Mouse (Mus musculus) heart, adult 8-10 months (tissue): ENCODE measurements at regions not wholly inside any gene's neighbourhood (a gene's known extent, or its start where the extent isn't known, plus 50 kb on each side); places are given as distances from the start of the nearest gene placed in this dataset.
A peak's percentile ranks its signal among the peaks of the same experiment; 100 is the strongest.
"Not testable (repeated sequence)": the region's sequence is repeated elsewhere in the genome, so short reads cannot be mapped to it uniquely, and the experiment has no call there.

Source experiments
- DNase-seq: peaks from one replicate; pipeline ENCODE4 v3.0.0; 2022; ENCODE audit warnings: low spot score

GRCm38 (mm10) chr12:117379103-117379850, 137.0 kb upstream of the Rapgef5 start:
- no peak for DNase-seq

GRCm38 (mm10) chr12:117380836-117381235, 135.4 kb upstream of the Rapgef5 start:
- DNase-seq, result no peak

DNA sequence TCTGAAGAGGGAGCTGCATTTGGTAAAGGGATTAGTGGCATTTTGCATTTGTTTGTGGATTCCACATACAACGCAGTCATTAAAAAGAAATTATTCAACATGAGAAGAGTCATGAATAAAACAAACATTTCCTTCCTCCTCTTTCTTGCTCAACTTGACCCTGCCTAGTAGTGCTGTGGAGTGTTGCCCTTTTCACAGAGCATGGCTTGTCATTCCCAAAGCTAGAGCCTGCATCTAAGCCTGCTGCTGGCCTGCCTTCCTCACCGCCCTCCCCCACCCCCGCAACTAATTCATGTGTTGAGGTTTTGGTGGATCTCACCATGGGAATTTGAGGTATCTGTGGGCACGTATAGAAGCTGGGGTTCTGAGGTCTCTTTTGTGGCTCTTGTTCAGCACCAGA, 133.6 kb upstream of the Rapgef5 start:
- DNase-seq, result not testable (repeated sequence)

DNA sequence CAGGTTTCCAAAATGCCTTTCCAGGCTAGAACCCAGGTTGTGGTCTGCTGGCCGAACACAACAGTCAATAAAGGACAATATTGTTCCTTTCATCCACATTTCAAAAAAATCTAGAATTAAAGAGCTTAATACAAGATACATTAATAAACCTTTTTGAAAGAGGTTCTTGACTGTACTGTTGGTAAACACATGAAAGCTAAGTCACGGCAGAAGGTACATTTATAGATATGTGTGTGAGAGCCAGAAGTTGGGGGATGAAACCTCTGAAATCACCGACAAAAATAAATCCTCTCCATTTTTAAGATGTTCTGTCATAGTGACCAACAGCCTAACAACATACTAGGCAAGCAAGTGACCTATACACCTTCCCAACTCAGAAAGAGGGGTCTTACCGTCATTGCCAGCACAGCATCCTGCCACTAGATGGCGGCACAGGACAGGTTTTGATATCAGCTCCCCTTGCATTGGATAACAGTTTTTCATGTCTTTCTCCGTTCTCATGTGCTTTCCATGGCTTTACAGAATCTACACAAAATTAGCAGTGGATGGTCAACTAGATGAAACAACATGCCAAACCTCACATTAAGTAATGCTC, 131.1 kb upstream of the Rapgef5 start:
- DNase-seq, result peak; percentile 77

DNA sequence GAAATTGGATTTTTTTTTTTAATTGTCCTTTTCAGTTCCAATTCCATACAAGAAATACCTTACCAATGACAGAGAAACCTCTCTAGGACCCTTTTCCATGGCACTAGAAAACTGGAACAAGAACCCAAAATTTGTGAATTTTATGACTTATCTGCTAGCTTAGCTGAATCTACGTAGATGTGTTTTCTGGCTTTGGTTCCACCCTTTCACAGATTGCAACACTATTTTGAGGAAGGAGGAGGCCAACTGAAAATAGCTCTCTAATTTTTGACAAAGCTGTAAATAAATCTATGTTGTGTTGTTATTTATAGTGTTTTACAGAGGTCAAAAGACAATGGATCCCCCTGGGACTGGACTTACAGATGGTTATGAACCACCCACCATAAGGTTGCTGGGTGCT, 130.6 kb upstream of the Rapgef5 start:
- no peak for DNase-seq

GRCm38 (mm10) chr12:117386957-117387356, 129.3 kb upstream of the Rapgef5 start:
- DNase-seq, result no peak

DNA sequence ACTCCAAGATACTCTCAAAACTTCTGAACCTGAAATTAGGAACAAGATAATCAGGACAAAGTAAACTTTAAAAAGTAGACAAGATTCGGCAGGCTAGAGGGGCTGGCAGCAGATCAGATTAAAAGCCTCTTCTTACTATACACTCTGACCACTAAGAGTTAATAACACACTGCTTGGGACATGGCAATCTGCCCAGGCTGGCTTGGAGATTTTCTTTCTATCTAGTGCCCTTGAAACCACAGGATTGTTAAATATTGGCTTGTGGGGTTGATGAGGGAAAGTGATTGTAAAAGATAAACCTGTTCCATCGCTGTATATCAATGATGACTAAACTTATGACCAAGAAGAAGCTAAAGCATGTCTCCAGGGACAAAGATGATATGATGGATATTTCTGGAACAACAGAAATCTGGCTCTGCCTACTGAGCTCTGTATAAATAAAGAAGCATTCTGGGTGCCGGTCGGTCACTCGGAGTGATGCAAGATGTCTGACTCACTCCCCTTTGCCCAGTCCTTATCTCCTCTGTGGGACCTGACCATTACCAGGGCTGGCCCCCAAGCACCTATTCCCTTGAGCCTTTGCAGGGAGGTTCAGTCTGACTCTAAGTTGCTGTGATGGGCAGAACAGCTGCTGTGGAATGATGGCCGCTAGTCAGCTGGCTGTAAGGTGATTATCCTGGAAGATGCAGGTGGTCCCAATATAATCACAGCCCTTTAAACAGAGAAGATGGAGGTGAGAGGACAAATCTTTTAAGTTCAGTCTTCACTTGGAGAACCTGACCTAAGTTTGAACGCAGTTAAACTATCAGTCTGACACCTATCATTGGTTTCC, 126.5 kb upstream of the Rapgef5 start:
- no peak for DNase-seq

DNA sequence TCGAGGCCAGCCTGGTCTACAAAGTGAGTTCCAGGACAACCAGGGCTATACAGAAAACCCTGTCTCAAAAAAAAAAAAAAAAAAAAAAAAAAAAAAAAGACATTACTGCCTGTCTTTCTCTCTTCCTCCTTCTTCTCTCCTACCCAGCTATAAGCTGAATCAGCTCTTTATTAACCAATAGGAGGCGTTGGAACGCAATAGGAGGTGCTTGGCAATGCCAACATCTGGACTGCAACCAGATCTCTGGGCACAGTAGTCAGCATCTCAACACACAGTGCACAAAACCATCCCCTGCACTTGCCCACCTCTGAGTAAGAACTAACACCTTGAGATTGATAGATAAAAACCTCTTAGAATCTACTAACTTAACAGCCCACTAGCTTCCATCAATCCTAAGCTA, 118.8 kb upstream of the Rapgef5 start:
- no peak for DNase-seq

GRCm38 (mm10) chr12:117403513-117404156, 112.6 kb upstream of the Rapgef5 start:
- DNase-seq, result peak; percentile 77

DNA sequence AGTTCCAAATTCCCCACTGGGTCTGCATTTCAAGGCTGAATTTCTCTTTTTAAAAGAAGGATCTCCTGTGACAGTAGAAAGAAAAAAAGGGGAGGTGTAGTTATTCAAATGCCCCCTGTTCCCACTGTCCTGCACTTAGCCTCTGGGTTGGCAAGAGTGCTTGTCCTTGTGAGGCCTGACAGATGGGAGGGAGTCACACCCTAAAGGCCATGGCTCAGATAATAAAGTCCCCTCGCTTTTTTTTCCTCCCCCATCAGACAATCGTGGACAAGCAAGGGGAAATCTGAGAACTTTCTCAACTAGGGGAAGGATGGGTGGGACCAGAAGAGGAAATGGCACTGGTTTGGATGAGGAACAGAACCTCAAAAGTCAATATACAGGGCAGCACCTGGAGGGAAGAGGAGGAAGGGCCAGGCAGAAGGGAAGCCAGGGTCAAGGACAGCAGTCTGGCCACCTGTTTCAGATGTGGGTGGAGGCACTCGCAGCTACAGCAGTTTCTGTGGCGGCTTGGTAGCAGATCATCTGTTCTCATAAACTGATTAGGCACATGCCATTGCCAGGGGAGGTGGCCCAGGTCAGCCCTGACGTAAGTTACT, 112.0 kb upstream of the Rapgef5 start:
- DNase-seq, result peak; percentile 30

- DNase-seq, result no peak
Observed at GRCm38 (mm10) chr12:117406832-117407231, 109.4 kb upstream of the Rapgef5 start.

DNA sequence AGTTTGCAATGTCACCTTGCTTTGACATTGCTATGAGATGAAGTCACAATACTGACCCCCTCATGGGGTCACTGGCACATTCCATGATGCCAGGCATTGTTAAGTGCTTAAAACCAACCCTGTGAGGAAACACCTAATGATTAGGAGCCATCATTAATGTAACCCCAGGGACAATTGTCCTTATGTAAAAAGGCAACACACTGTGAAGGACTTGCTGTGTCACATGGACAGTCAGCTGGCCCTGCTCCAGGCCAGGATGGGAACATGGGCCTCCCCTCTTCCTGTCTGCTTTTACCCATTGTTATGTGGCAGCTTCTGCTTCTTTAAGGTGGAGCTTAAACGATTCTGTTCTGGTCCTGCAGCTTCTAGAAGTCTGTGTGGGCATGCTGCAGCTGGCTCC, 105.7 kb upstream of the Rapgef5 start:
- peak; percentile 26 for DNase-seq

DNA sequence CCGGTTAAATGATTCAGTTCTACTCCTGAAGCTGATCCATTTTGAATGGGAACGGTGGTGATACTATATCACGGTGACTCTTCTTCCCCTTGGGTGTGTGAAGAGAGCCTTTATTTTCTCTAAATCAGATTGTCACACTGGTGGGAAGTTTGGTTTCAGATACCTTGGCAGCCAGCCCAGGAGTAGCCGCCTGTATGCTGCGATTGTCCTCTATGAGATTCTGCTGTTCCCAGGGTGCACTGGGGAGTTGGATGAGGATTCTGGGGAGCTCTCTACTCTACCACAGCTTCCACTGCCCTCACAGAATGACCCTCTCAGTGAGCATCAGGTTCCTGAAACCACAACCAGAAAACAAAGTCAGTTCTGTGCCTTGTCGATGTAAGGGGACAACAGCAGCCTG, 104.0 kb upstream of the Rapgef5 start:
- DNase-seq, result peak; percentile 47

DNA sequence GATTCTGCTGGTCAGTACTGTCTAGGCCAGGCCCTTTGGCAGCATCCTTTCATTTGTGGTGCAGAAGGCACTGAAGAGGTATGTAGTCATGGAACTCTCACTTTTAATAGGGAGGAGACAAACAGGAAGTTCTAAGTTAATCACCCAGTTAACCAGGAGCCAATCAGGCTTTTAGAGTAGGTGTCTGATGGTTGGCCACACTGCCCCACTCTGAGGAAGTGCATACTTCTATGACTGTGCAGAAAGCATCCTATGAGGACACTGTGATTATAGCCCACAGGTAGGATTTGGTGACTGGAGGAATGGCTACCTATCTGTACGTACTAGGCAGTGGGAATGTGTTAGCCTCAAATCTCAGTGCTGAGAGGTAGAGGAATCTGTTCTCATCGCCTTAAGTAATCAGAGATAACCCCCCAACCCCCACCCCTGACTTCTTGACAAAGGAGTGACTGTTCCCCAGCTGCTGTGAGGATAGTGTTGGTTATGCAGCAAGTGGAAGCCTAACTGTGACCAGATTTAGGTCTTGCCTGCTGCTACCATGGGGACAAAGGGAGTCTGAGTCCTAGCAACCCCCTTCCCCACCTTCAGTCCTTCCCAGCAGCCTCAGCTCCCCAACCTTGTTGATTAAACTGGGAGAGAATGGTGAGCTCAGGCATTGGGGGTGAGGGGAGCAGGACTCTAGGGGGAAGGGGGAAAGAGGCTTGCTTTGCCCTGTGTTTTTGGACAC, 103.3 kb upstream of the Rapgef5 start:
- no peak for DNase-seq

DNA sequence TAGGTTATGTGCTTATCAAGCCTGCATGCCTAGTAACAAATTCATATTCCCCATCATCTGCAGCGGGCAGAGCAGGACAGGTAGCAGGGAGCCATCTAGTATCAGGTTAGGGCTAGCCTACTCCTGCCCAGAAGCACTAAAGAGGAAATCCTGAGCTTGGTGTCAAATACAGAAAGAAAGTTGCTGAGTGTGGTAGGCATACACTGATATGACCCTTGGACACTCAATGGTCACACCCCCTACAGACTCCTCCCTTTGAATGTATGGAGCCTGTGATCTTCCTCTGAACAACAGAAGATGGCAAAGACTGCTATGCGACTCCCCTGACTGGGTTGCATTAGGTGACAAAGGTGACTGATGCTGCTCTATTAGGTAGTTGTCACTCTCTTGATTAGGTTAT, 102.3 kb upstream of the Rapgef5 start:
- DNase-seq, result no peak

DNA sequence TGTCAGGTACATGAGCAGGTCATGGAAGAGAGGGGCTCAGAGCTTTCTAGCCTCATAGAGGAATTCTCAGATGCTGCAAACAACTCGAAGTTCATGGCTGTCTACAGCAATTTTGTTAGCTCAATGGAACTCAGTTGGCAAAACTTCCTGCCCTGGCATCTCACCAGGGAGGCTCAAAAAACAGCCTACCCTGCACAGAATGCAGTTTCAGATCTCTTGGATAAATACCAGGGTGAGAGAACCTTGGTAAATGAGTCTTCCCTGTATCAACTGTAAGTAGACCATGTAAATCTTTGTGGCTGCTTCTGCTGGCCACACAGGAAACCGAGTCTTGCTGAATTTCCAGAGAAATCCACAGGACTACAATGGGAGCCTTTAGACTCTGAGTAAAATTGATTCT, 101.1 kb upstream of the Rapgef5 start:
- no peak for DNase-seq

DNA sequence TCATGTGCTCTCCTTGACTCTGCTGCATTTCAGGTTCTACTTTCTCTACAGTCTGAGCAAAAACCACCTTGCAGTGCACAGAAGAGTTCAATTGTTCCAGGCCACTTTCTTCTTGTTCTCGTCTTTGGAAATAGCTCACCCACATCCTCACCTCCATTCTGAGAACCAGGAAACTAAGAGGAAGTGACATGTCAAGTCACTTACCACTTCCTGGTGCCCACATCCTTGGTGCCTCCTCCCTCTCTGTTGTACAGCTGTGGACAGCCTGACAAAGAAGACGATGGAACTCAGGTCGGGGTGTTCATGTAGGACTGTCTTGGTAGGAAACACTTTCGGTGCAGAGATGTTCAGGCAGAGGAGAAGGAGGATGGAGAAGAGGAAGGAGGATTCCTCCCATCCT, 98.3 kb upstream of the Rapgef5 start:
- no peak for DNase-seq

DNA sequence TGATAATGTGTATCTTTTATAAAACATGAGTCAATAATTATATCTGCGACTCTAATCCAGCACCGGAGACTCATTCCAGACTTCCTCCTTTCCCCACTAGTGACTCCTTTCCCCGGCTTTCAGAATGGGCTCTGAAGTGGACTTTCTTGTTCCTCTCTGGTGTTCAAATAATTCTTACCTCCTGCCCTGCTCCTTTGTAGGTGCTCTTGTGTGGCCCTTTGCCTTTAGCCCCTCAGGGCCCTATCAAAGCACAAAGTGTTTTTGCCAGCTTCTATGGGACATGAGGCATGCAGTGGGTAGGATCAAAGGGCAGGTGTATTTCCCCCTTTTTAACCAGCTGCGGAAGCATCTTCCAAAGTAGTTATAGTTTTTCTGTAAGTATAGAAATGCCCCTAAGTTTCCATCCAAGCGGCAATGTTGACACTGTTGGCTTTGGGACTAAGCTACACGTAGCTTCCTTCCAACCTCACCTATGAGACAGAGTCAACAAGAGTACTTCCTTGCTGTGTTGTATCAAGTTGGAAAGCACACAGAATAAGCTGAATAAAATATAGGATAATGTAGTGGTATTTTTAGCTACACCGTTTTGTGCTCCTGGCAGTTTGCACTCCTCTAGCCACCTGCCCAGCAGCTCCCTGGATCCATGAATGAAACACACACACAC, 93.8 kb upstream of the Rapgef5 start:
- no peak for DNase-seq

GRCm38 (mm10) chr12:117425363-117426031, 90.8 kb upstream of the Rapgef5 start:
- DNase-seq, result no peak

GRCm38 (mm10) chr12:117427431-117427830, 88.8 kb upstream of the Rapgef5 start:
- peak; percentile 53 for DNase-seq
